Mouse (Mus musculus) testis, adult 2 months (tissue): ENCODE measurements around the gene Pi4ka. TPM values are rescaled to one million over a fixed set of nuclear protein-coding genes. Genes with fewer than 3 reads are reported as not detected.
"Not testable (repeated sequence)": the region's sequence is repeated elsewhere in the genome, so short reads cannot be mapped to it uniquely, and the experiment has no call there.

Source experiments
- H3K27ac ChIP-seq: fragments of 200-500 bp; 2 replicates; pipeline ENCODE4 v1.5.1; 2012; ENCODE audit warnings: low read depth, low read length; ENCODE audit not compliant: control insufficient read depth, insufficient read depth
- H3K27me3 ChIP-seq: fragments of 200-500 bp; 2 replicates; pipeline ENCODE4 v1.6.1; 2012; ENCODE audit warnings: mild to moderate bottlenecking, low read length, moderate library complexity; ENCODE audit not compliant: control insufficient read depth, insufficient read depth
- H3K36me3 ChIP-seq: fragments of 200-500 bp; 2 replicates; pipeline ENCODE4 v1.6.1; 2012; ENCODE audit warnings: mild to moderate bottlenecking, low read length; ENCODE audit not compliant: control insufficient read depth, insufficient read depth
- H3K4me1 ChIP-seq: fragments of 200-500 bp; 2 replicates; pipeline ENCODE4 v1.6.1; 2012; ENCODE audit warnings: low read length; ENCODE audit not compliant: control insufficient read depth, insufficient read depth
- H3K4me3 ChIP-seq: fragments of 200-500 bp; 2 replicates; pipeline ENCODE4 v1.5.1; 2012; ENCODE audit warnings: low read depth, mild to moderate bottlenecking, low read length, moderate library complexity, mixed read lengths; ENCODE audit not compliant: control insufficient read depth
- CTCF ChIP-seq: fragments of 200-500 bp; IDR thresholded peaks from 2 replicates; pipeline ENCODE4 v1.5.1; 2012; ENCODE audit warnings: low read depth, mild to moderate bottlenecking, inconsistent platforms, low read length, moderate library complexity; ENCODE audit not compliant: control insufficient read depth, insufficient read depth, insufficient replicate concordance
- POLR2A ChIP-seq: fragments of 200-500 bp; IDR thresholded peaks from 2 replicates; pipeline ENCODE4 v1.6.1; 2012; ENCODE audit warnings: low read depth, mild to moderate bottlenecking, inconsistent platforms, low read length, moderate library complexity; ENCODE audit not compliant: control insufficient read depth
- polyA plus RNA-seq: library from polyadenylated mRNA; depleted of rRNA; stranded (reverse); fragments of >200 nt; gene quantifications from 2 replicates; pipeline ENCODE4 v1.2.3, GENCODE M21; 2012; rRNA removed

Pi4ka gene
- polyA plus RNA-seq, 1 experiment, result 88.7 TPM

DNA sequence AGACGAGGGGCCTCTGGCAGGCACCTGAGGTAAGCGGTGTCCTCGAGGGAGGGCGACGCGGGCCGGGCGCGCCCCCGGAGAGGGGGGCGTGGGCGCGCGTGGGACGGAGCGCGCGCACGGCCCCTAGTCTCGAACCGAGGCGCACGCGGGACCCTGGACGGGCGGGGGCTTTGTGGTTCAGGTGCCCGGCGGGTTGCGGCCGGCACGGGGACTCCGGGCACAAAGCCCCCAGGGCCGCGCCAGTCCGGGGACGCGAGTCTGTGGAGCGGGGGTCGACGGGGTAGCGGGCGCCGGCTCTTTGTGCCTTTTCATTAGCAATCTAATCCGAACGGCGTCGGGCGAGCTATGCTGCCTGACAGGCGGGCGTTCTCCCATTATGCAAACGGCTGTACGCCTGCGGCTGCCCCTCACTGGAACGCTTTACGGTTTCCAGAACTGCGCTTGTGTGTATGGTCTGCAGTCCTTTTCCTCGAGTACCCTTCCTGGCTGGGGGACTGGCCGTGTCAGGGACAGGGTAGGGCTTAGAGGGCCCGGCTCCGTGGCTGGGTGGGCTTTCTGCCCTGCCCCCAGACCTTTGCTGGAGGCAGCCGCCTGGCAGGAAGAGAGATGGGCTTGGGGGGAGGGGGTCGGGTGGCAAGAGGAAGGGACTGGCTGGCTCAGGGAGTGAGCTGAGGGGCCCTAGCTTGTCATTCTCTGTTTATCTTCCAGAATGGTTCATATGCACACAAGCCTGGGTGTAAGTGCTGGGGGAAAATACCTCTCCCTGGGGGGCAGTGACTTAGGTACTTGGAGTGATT is 172.2 kb downstream of the Pi4ka start:
- H3K27me3 ChIP-seq, result no peaks in the 10 kb centered on the region
- H3K4me1 ChIP-seq, result peaks cover 13% of the 10 kb centered on the region
- no peaks in the 10 kb centered on the region for H3K36me3 ChIP-seq
- H3K4me3 ChIP-seq, result peak overlapping the region; percentile 87
- no peak for TF ChIP-seq POLR2A
- H3K27ac ChIP-seq, result peak overlapping the region; percentile 71

DNA sequence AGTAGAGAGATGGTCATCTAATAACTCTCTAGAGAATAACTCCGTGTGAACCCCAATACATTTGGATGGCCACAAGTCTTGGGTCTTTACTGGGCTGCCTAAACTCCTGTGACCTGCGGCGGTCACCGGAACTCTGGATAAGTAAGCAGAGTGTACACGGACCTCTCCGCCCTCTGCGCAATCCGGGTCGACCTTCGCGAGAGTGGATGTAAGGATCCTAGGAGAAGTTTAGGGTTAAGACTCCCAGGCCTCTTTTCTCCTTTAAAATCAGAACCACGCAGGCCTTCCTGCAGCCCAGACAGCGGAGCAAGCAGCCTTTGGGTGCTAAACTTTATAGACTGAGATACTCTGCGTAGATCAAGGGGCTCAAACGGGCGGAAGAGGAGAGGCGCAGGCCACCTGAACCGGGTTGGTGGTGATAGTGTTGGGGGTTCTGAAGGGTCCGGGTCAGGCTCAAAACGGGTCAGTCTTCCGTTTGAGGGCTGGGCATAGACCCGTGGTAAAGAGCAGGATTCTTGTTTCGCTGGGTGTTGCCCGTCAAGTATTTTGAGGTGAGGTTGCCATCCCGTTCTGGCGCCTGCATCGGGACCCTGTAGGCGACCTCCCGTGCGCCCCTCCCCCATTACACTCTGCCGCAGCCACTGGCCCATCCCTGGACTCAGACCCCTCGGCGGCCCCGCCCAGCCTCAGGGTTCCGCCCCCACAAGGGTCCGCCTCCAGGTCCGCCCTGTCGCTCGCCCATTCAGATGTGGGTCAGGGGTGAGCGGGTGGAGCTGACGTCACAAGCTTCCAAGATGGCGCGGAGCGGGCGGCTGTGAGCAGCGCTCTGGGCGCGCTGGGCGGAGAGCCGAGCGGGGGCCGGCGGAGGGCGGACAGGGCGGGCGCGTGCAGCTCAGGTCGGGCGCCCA is 173.1 kb downstream of the Pi4ka start, which contains the start of gene Hic2:
Hic2 (plus strand) TSS at position 779 of the 908 bp plus-strand sequence.
- Histone ChIP-seq H3K27ac (peak within 1 kb of the TSS; percentile 71), H3K4me1 (peaks cover 13% of the 10 kb centered on the region), H3K27me3 (no peaks in the 10 kb centered on the region), H3K4me3 (peak within 1 kb of the TSS; percentile 87), H3K36me3 (no peaks in the 10 kb centered on the region)
- peak; percentile 84 for TF ChIP-seq POLR2A
- TF ChIP-seq CTCF, result no peak

DNA sequence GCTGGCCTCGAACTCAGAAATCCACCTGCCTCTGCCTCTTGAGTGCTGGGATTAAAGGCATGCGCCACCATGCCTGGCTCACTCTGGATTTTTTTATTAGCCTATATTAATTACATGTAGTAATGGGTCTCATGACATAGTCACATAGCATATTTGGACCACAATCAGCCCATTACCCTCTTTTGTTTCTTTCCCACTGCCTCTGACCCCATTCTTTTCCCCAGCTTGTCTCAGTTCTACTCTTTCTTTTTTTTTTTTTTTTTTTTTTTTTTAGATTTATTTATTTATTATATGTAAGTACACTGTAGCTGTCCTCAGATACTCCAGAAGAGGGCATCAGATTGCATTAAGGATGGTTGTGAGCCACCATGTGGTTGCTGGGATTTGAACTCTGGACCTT is 174.6 kb downstream of the Pi4ka start:
- H3K27me3 ChIP-seq, H3K4me3 ChIP-seq, H3K27ac ChIP-seq, H3K36me3 ChIP-seq: not testable (repeated sequence)
- H3K4me1 ChIP-seq, result peaks cover 13% of the 10 kb centered on the region

Other genes with a start within 250 kb of the Pi4ka start
- 65.9 and 80.1 TPM in 2 replicates for gene Ube2l3, start 203.7 kb downstream of the Pi4ka start, polyA plus RNA-seq
- 159 and 181 TPM in 2 replicates for gene Rimbp3, start 197.7 kb downstream of the Pi4ka start, polyA plus RNA-seq
- gene Hic2, start 172.7 kb downstream of the Pi4ka start, polyA plus RNA-seq, result 3.8 and 4.1 TPM in 2 replicates
- gene Tmem191c, start 130.2 kb downstream of the Pi4ka start, polyA plus RNA-seq, result 270 and 279 TPM in 2 replicates
- 0.10 TPM in 1 of 2 replicates, not detected in the other for gene Serpind1, start 74.9 kb downstream of the Pi4ka start, polyA plus RNA-seq
- 7.1 and 8.3 TPM in 2 replicates for gene Snap29, start 328 bp downstream of the Pi4ka start, polyA plus RNA-seq
- 12.1 and 15.5 TPM in 2 replicates for gene Crkl, start 45.7 kb upstream of the Pi4ka start, polyA plus RNA-seq
- gene Aifm3, start 83.3 kb upstream of the Pi4ka start, polyA plus RNA-seq, result 3.5 and 4.6 TPM in 2 replicates
- gene Lztr1, start 102.4 kb upstream of the Pi4ka start, polyA plus RNA-seq, result 55.8 and 57.5 TPM in 2 replicates
- 154 and 171 TPM in 2 replicates for gene Thap7, start 124.8 kb upstream of the Pi4ka start, polyA plus RNA-seq
- 0.31 and 0.54 TPM in 2 replicates for gene Lrrc74b, start 154.9 kb upstream of the Pi4ka start, polyA plus RNA-seq
- gene P2rx6, start 155.6 kb upstream of the Pi4ka start, polyA plus RNA-seq, result 0.73 and 1.1 TPM in 2 replicates
- 49.9 and 55.6 TPM in 2 replicates for gene Slc7a4, start 176.9 kb upstream of the Pi4ka start, polyA plus RNA-seq
- 280 and 291 TPM in 2 replicates for gene Smpd4, start 213.0 kb upstream of the Pi4ka start, polyA plus RNA-seq
- 120 and 138 TPM in 2 replicates for gene Ccdc74a, start 240.2 kb upstream of the Pi4ka start, polyA plus RNA-seq